Mouse (Mus musculus): ENCODE data around the gene Rps6kb1.

Rps6kb1 gene

GRCm38 (mm10) chr11:86462579-86462978, 82.0 kb downstream of the Rps6kb1 start:
- no peak for DNase-seq

GRCm38 (mm10) chr11:86458866-86459265, 85.7 kb downstream of the Rps6kb1 start:
- no peak for DNase-seq

- DNase-seq, result no peak
Measured at GRCm38 (mm10) chr11:86457545-86457944, 87.1 kb downstream of the Rps6kb1 start.

- DNase-seq, result no peak
Measured at GRCm38 (mm10) chr11:86453991-86454390, 90.6 kb downstream of the Rps6kb1 start.

Measured in lung, postnatal 14 days (tissue).